9 mouse cellular contexts compared by ENCODE assay signal in genomic region chr11:77132580-77132979, GRCm38 (mm10). TPM values are rescaled to one million over a fixed set of nuclear protein-coding genes. Genes with fewer than 3 reads are reported as not detected.
DNase-seq lines count a peak whose midpoint lies in the region; TF ChIP-seq lines count a peak whose summit lies in the region.
"Had no signal": no experiment of that assay in that cellular context is flagged by ENCODE, and none has a peak within 500 bp of the region (broad histone marks: within the 10 kb centered on the region; RNA-seq: fewer than 3 reads in every experiment).

No protein-coding gene starts in this region.

- no peaks in the 10 kb centered on the region for H3K4me1 ChIP-seq in embryonic fibroblast, embryonic 13.5 days (ENCODE audit: control insufficient read depth, insufficient read depth, low read length)
- H3K4me1 ChIP-seq: lung, embryonic 15.5 days had no signal

- no peak overlapping the region for H3K27ac ChIP-seq in embryonic fibroblast, embryonic 13.5 days (ENCODE audit: insufficient read depth, low read length)
- H3K27ac ChIP-seq: lung, embryonic 15.5 days had no signal

- H3K4me3 ChIP-seq in embryonic fibroblast, embryonic 13.5 days (ENCODE audit: insufficient read depth, low read length), result no peak overlapping the region
- H3K4me3 ChIP-seq: lung, embryonic 15.5 days had no signal

- peak; percentile 1; the same call in 1 of the 2 replicates for TF ChIP-seq CTCF in embryonic fibroblast, embryonic 13.5 days (IDR thresholded peaks at IDR 0.05; ENCODE audit: borderline replicate concordance, insufficient read depth, low read length)

- TF ChIP-seq POLR2A in embryonic fibroblast, embryonic 13.5 days (IDR thresholded peaks at IDR 0.05; ENCODE audit: low read depth, low read length), result no peak

- DNase-seq in cerebellum, postnatal 14 days, result peak; percentile 7 to 27
- DNase-seq in cerebellum, postnatal 4 days (ENCODE audit: low spot score in 2 of 2), result no peak
- DNase-seq in right cerebral cortex, postnatal 4 days, result peak; percentile 6
- DNase-seq in right cerebral cortex, postnatal 36 days (ENCODE audit: low spot score in 2 of 2), result no peak
- peak; percentile 43 for DNase-seq in thymus, postnatal 14 days
- DNase-seq in testis, postnatal 14 days (ENCODE audit: low spot score), result no peak
- no peak for DNase-seq in frontal cortex, postnatal 10 days (ENCODE audit: low spot score in 2 of 2)

RNA-seq across cellular contexts. Expression of gene Nsrp1, which starts 54.3 kb away (rescaled TPM):
- polyA plus RNA-seq in embryonic fibroblast, embryonic 13.5 days (2011; ENCODE audit: insufficient read length, low read depth, missing spikeins), result 19.4 and 23.8 TPM in 2 replicates

RNA-seq across cellular contexts. Expression of gene Efcab5, which starts 56.2 kb away (rescaled TPM):
- polyA plus RNA-seq in embryonic fibroblast, embryonic 13.5 days (2011; ENCODE audit: insufficient read length, low read depth, missing spikeins), result 0.46 and 0.50 TPM in 2 replicates

Comparison
In these comparisons a context has a peak if more than half of its experiments do, and no peak if none do; other contexts are left out.
1. DNase-seq: peak in cerebellum, postnatal 14 days (2 of 2), right cerebral cortex, postnatal 4 days (single experiment) and thymus, postnatal 14 days (single experiment); none in cerebellum, postnatal 4 days (0 of 2), right cerebral cortex, postnatal 36 days (0 of 2), testis, postnatal 14 days (single experiment) and frontal cortex, postnatal 10 days (0 of 2).